Mouse (Mus musculus) thymus, adult 2 months (tissue): ENCODE results near the gene Slc7a4.

Experiments
- CTCF ChIP-seq: fragments of 200-500 bp; IDR thresholded peaks from 2 replicates; pipeline ENCODE4 v1.5.1; 2012; ENCODE audit warnings: mild to moderate bottlenecking, control low read depth, low read length, moderate library complexity, borderline replicate concordance; ENCODE audit not compliant: control insufficient read depth, poor library complexity, insufficient read depth; ENCODE audit errors: extremely low read depth
- POLR2A ChIP-seq: fragments of 200-500 bp; IDR thresholded peaks from 2 replicates; pipeline ENCODE4 v1.6.1; 2012; ENCODE audit warnings: mild to moderate bottlenecking, low read length, control low read depth, moderate library complexity; ENCODE audit not compliant: control insufficient read depth, poor library complexity, insufficient read depth; ENCODE audit errors: extremely low read depth

GRCm38 (mm10) chr16:17616212-17616611, 33.2 kb upstream of the Slc7a4 start:
- no peak for TF ChIP-seq POLR2A
- no peak for TF ChIP-seq CTCF
